Mouse (Mus musculus): ENCODE measurements at regions not wholly inside any gene's neighbourhood (a gene's known extent, or its start where the extent isn't known, plus 50 kb on each side); places are given as distances from the start of the nearest gene placed in this dataset.

DNA sequence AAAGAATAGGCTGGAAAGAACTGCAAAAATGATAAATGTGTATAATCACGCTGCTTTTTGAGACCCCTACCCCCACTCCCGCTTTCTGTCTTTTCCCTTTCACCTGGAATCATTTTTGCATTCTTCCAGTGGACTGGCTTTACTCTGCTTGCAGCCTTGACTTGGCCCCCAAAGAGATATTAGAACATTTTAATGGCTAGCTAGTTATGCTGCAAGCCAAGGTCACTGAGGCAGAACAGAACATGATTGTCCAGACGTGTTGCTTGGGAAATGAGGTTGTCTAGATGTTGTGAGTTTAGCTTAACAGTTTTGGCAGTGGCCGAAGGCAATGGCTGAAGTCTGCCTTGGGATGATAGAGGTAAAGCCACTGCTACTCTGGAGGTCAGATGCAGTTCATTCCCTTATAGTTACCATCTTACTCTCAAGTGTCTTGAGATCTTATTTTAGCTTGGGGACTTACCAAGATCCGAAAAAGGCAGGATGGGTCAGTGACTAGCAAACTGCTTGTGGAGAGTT lies 87.9 kb upstream of the Tars start:
- TF ChIP-seq CTCF (IDR thresholded peaks at IDR 0.05; ENCODE audit: extremely low read depth, insufficient read depth, insufficient read length, insufficient replicate concordance) (no peak), POLR2A (IDR thresholded peaks at IDR 0.05; ENCODE audit: low read depth, low read length) (no peak)
